7 mouse cellular contexts compared by ENCODE assay signal in genomic region chr13:33762293-33763125, GRCm38 (mm10).
DNase-seq lines count a peak whose midpoint lies in the region; ATAC-seq and TF ChIP-seq lines count a peak whose summit lies in the region.

No protein-coding gene starts in this region.

- TF ChIP-seq POLR2A in lung, adult 2 months (IDR thresholded peaks at IDR 0.05; ENCODE audit: borderline replicate concordance, extremely low read depth, low read depth, low read length): no peak

- WGBS in embryonic facial prominence, embryonic 13.5 days: 42% methylated on average over 18 of the region's 18 CpGs
- 38% methylated on average over 18 of the region's 18 CpGs for WGBS in heart, postnatal 0 days
- WGBS in lung, adult 2 months: 37% methylated on average over 18 of the region's 18 CpGs

- ATAC-seq in G1E (ENCODE audit: extremely low read depth, insufficient number of reproducible peaks, low FRiP score, poor library complexity, severe bottlenecking): peak; percentile 86
- ATAC-seq in embryonic facial prominence, embryonic 13.5 days (ENCODE audit: insufficient number of reproducible peaks, insufficient read depth, low FRiP score, low TSS enrichment, low read depth): no peak
- ATAC-seq in heart, postnatal 0 days (ENCODE audit: insufficient read depth, low read depth): no peak

- peaks cover 18% of the 10 kb centered on the region for H3K4me1 ChIP-seq in G1E (ENCODE audit: insufficient read depth, low read depth, low read length)
- H3K4me1 ChIP-seq in embryonic facial prominence, embryonic 13.5 days: no peaks in the 10 kb centered on the region
- no peaks in the 10 kb centered on the region for H3K4me1 ChIP-seq in heart, postnatal 0 days (ENCODE audit: control insufficient read depth, insufficient read depth)
- no peaks in the 10 kb centered on the region for H3K4me1 ChIP-seq in lung, adult 2 months (ENCODE audit: control insufficient read depth, insufficient read depth, low read length)

- TF ChIP-seq CTCF in G1E (IDR thresholded peaks at IDR 0.05; ENCODE audit: low read depth, low read length): no peak; the same call in 1 of the 2 replicates
- TF ChIP-seq CTCF in heart, postnatal 0 days (IDR thresholded peaks at IDR 0.05; ENCODE audit: low read depth): peak; percentile 58
- peak; percentile 75 for TF ChIP-seq CTCF in layer of hippocampus, adult 2 months (conservative IDR thresholded peaks at IDR 0.05)
- 0 out of 2 replicates have a peak, but pooled peaks have one; percentile 1 for TF ChIP-seq CTCF in lung, adult 2 months (IDR thresholded peaks at IDR 0.05; ENCODE audit: insufficient read depth, low read length)

- no peaks in the 10 kb centered on the region for H3K27me3 ChIP-seq in G1E (ENCODE audit: insufficient read depth, low read length)
- H3K27me3 ChIP-seq in embryonic facial prominence, embryonic 13.5 days: no peaks in the 10 kb centered on the region
- H3K27me3 ChIP-seq in heart, postnatal 0 days (ENCODE audit: control insufficient read depth, insufficient read depth, low read length): no peaks in the 10 kb centered on the region

- peak overlapping the region; percentile 62 for H3K4me3 ChIP-seq in G1E (ENCODE audit: low read depth, low read length)
- H3K4me3 ChIP-seq in embryonic facial prominence, embryonic 13.5 days: peak overlapping the region; percentile 8; the same call in 1 of the 2 replicates
- peak overlapping the region; percentile 21; the same call in 1 of the 2 replicates for H3K4me3 ChIP-seq in heart, postnatal 0 days (ENCODE audit: low read depth, low read length)
- peak overlapping the region; percentile 41 for H3K4me3 ChIP-seq in layer of hippocampus, adult 2 months
- peak overlapping the region; percentile 9 for H3K4me3 ChIP-seq in lung, adult 2 months (replicated peaks; ENCODE audit: extremely low read depth, low read depth, low read length)

- H3K9me3 ChIP-seq in G1E (replicated peaks): no peaks in the 10 kb centered on the region
- no peaks in the 10 kb centered on the region; the same call in 1 of the 2 replicates for H3K9me3 ChIP-seq in embryonic facial prominence, embryonic 13.5 days
- H3K9me3 ChIP-seq in heart, postnatal 0 days (replicated peaks; ENCODE audit: control insufficient read depth, low read length): no peaks in the 10 kb centered on the region

- no peaks in the 10 kb centered on the region for H3K36me3 ChIP-seq in G1E (replicated peaks)
- no peaks in the 10 kb centered on the region for H3K36me3 ChIP-seq in embryonic facial prominence, embryonic 13.5 days
- H3K36me3 ChIP-seq in heart, postnatal 0 days (replicated peaks; ENCODE audit: control insufficient read depth, insufficient read depth, low read length): no peaks in the 10 kb centered on the region

- no peak overlapping the region for H3K27ac ChIP-seq in embryonic facial prominence, embryonic 13.5 days
- H3K27ac ChIP-seq in heart, postnatal 0 days (ENCODE audit: low read depth): no peak overlapping the region
- no peak overlapping the region for H3K27ac ChIP-seq in layer of hippocampus, adult 2 months

- no peak for TF ChIP-seq EP300 in heart, postnatal 0 days (IDR thresholded peaks at IDR 0.05; ENCODE audit: low read depth)

- peak overlapping the region; percentile 43 for H3K4me2 ChIP-seq in embryonic facial prominence, embryonic 13.5 days
- peak overlapping the region; percentile 53 for H3K4me2 ChIP-seq in heart, postnatal 0 days (ENCODE audit: low read depth, low read length)

- peak; percentile 45 for DNase-seq in G1E (ENCODE audit: low spot score)
- peak; percentile 66 for DNase-seq in adrenal gland, postnatal 25 days
- peak; percentile 9 for DNase-seq in heart, postnatal 0 days (ENCODE audit: low spot score)
- peak; percentile 41 to 79 for DNase-seq in layer of hippocampus, adult 2 months (ENCODE audit: low spot score in 2 of 2)
- DNase-seq in lung, adult 2 months: peak; percentile 46
- peak; percentile 71 for DNase-seq in right cerebral cortex, postnatal 4 days

- H3K9ac ChIP-seq in embryonic facial prominence, embryonic 13.5 days: no peak overlapping the region
- H3K9ac ChIP-seq in heart, postnatal 0 days (replicated peaks; ENCODE audit: low read depth, low read length): no peak overlapping the region

Comparison
In these comparisons a context has a peak if more than half of its experiments do, and no peak if none do; other contexts are left out.
1. DNase-seq: peak in every context shown above with its lines; median percentile 71 in right cerebral cortex, postnatal 4 days; 66 in adrenal gland, postnatal 25 days; 60 in layer of hippocampus, adult 2 months; 46 in lung, adult 2 months; 45 in G1E; 9 in heart, postnatal 0 days.
2. H3K4me3 ChIP-seq: peak in every context shown above with its lines; median percentile 62 in G1E; 41 in layer of hippocampus, adult 2 months; 21 in heart, postnatal 0 days; 9 in lung, adult 2 months; 8 in embryonic facial prominence, embryonic 13.5 days.